In the genomic region with DNA sequence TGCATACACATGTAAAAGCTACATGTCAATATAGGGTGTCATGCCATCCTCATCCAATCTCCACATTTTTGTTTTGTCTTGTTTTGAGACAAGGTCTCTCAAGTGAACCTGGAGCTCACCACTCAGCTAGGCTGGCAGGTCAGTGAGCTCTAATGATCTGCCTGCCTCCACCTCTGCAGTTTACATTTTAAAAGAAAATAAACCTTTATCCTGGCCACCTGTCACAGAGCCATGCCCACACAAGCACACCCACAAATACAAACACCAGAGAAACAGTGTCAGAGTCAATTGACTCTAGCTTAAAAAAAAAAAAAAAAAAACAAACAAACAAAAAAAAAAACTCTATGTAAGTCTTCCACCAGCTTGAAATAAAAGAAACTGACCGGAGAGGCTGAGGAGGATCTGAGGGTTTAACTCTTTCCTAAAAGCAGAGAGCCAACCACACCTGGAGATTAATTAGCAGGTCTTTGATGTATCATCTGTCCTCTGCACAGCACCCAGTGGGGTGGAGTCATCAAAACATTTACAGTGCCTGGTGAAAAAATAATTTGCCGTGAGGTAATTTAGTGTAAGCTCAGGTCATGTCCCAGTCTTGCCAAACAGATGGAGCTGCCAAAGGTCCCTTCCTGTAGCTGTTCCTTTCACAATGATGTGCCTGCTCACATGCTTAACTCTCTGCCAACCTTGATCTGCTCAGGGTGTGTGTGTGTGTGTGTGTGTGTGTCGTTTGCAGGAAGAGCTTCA, we compare ENCODE assay signal across 10 mouse cellular contexts.
DNase-seq lines count a peak whose midpoint lies in the region.
"Had no signal": no experiment of that assay in that cellular context is flagged by ENCODE, and none has a peak within 500 bp of the region (broad histone marks: within the 10 kb centered on the region; RNA-seq: fewer than 3 reads in every experiment).

No protein-coding gene starts in this region.

- DNase-seq in gastrocnemius, postnatal 14 days: peak; percentile 28
- no peak for DNase-seq in gastrocnemius, postnatal 10 days
- DNase-seq in thymus, postnatal 4 days: peak; percentile 27
- no peak for DNase-seq in thymus, postnatal 36 days
- peak; percentile 58 to 76 for DNase-seq in kidney, adult 8-10 months
- no peak for DNase-seq in frontal cortex, postnatal 36 days (ENCODE audit: low spot score in 2 of 2)
- no peak for DNase-seq in left cerebral cortex, adult 8-10 months (ENCODE audit: low spot score in 2 of 2)
- DNase-seq in B cell, adult 2 months: no peak
- DNase-seq: cerebellum, adult 11 months; retina, postnatal 1 day had no signal

- intact Hi-C loops in gastrocnemius, postnatal 14 days (cut with DNase I; ENCODE audit: low total_unique reads): no loop called here

Comparison
In these comparisons a context has a peak if more than half of its experiments do, and no peak if none do; other contexts are left out.
1. DNase-seq: peak in gastrocnemius, postnatal 14 days (single experiment), thymus, postnatal 4 days (single experiment) and kidney, adult 8-10 months (2 of 2); none in gastrocnemius, postnatal 10 days (single experiment), thymus, postnatal 36 days (0 of 2), frontal cortex, postnatal 36 days (0 of 2), left cerebral cortex, adult 8-10 months (0 of 2) and B cell, adult 2 months (0 of 2).